Mouse (Mus musculus) myocyte (in vitro differentiated cells): ENCODE measurements around the gene Csf1. TPM values are rescaled to one million over a fixed set of nuclear protein-coding genes. Genes with fewer than 3 reads are reported as not detected.

Source experiments
- H3K27me3 ChIP-seq: one replicate; pipeline ENCODE4 v1.6.1; 2011; ENCODE audit not compliant: control insufficient read depth, insufficient read depth, insufficient read length
- H3K36me3 ChIP-seq: one replicate; pipeline ENCODE4 v1.6.1; 2011; ENCODE audit not compliant: control insufficient read depth, insufficient read depth
- H3K4me2 ChIP-seq: one replicate; pipeline ENCODE4 v1.6.1; 2011; ENCODE audit warnings: low read depth, control low read depth
- H3K4me3 ChIP-seq: one replicate; pipeline ENCODE4 v1.5.1; 2011; ENCODE audit warnings: mild to moderate bottlenecking, control low read depth, moderate library complexity
- H3K79me2 ChIP-seq: one replicate; pipeline ENCODE4 v1.6.1; 2011; ENCODE audit not compliant: control insufficient read depth, insufficient read depth
- H3ac ChIP-seq: one replicate; pipeline ENCODE4 v1.6.1; 2011; ENCODE audit not compliant: control insufficient read depth, insufficient read length
- CEBPB ChIP-seq: IDR thresholded peaks from 2 replicates; pipeline ENCODE4 v1.6.1; 2011; ENCODE audit warnings: mild to moderate bottlenecking, moderate library complexity; ENCODE audit not compliant: poor library complexity, insufficient read depth, severe bottlenecking
- E2F4 ChIP-seq: IDR thresholded peaks from one replicate; pipeline ENCODE4 v1.6.1; 2011; ENCODE audit warnings: mild to moderate bottlenecking, control low read depth, moderate library complexity; ENCODE audit not compliant: insufficient read depth
- MAX ChIP-seq: IDR thresholded peaks from one replicate; pipeline ENCODE4 v1.6.1; 2011; ENCODE audit warnings: low read depth, mild to moderate bottlenecking, control low read depth
- MYOD1 ChIP-seq, 3 experiments: IDR thresholded peaks; one replicate each; pipeline ENCODE4 v1.6.1; 2011; ENCODE audit warnings: control low read depth in 2 of 3, low read depth in 2 of 3, mild to moderate bottlenecking in 2 of 3, moderate library complexity in 1 of 3; ENCODE audit not compliant: insufficient read length in 2 of 3, control insufficient read depth in 1 of 3
- MYOG ChIP-seq, 3 experiments: IDR thresholded peaks; one replicate each; pipeline ENCODE4 v1.6.1; 2011; ENCODE audit warnings: control low read depth in 2 of 3, low read depth in 2 of 3, mild to moderate bottlenecking in 2 of 3; ENCODE audit not compliant: insufficient read length in 2 of 3, control insufficient read depth in 1 of 3, insufficient read depth in 1 of 3
- POLR2A ChIP-seq: IDR thresholded peaks from one replicate; pipeline ENCODE4 v1.6.1; 2011; ENCODE audit warnings: low read depth, mild to moderate bottlenecking, control low read depth, moderate library complexity; ENCODE audit not compliant: insufficient read length
- POLR2AphosphoS2 ChIP-seq: IDR thresholded peaks from one replicate; pipeline ENCODE4 v1.6.1; 2011; ENCODE audit warnings: low read depth, control low read depth; ENCODE audit not compliant: insufficient read length
- REST ChIP-seq: IDR thresholded peaks from one replicate; pipeline ENCODE4 v1.6.1; 2011; ENCODE audit warnings: mild to moderate bottlenecking, control low read depth, moderate library complexity; ENCODE audit not compliant: insufficient read depth, insufficient read length
- SRF ChIP-seq: IDR thresholded peaks from one replicate; pipeline ENCODE4 v1.6.1; 2011; ENCODE audit warnings: low read depth; ENCODE audit not compliant: control insufficient read depth, insufficient read length
- TCF12 ChIP-seq: IDR thresholded peaks from one replicate; pipeline ENCODE4 v1.6.1; 2011; ENCODE audit warnings: mild to moderate bottlenecking, control low read depth; ENCODE audit not compliant: poor library complexity, insufficient read depth, severe bottlenecking
- TCF3 ChIP-seq: IDR thresholded peaks from one replicate; pipeline ENCODE4 v1.6.1; 2011; ENCODE audit warnings: low read depth, control low read depth; ENCODE audit not compliant: insufficient read length
- USF1 ChIP-seq: IDR thresholded peaks from one replicate; pipeline ENCODE4 v1.6.1; 2011; ENCODE audit warnings: low read depth, mild to moderate bottlenecking, control low read depth, moderate library complexity
- polyA plus RNA-seq: library from polyadenylated mRNA; unstranded; fragments of >200 nt; fragmentation: generic; extraction: Trizol; gene quantifications from one replicate; pipeline ENCODE4 v1.2.1, GENCODE M21; 2012; ENCODE audit warnings: missing spikeins

Csf1 gene
- polyA plus RNA-seq, 1 experiment = 68.1 TPM

DNA sequence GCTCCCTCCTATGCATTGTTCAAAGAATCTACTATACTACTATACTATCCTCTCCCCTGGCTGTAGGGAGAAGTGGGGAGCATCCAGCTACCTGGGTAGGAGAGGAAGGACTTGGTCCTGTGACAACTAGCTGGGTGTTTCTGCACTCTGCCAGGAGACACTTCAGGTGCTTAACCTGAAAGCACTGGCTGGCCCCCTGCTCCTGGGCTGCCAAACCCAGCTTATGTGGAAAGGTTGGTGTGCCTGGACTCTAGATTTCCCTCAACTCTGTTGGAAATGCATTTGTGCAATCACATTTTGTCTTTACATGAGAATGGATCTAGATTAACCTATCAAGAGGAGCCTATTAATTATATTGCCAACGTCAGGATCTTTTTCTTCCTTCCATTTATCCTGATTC, 502 bp upstream of the Csf1 start:
- Histone ChIP-seq H3K27me3 (no peaks in the 10 kb centered on the region), H3K4me3 (peak overlapping the region; percentile 78), H3K36me3 (peaks cover 5% of the 10 kb centered on the region), H3ac (peak overlapping the region; percentile 57), H3K79me2 (peaks cover 34% of the 10 kb centered on the region), H3K4me2 (peak overlapping the region; percentile 72)
- TF ChIP-seq MAX (no peak), USF1 (no peak), E2F4 (no peak), SRF (no peak), MYOD1 (IDR thresholded peaks at IDR 0.05; ENCODE audit: control insufficient read depth in 1 of 3, insufficient read length in 2 of 3, low read depth in 2 of 3) (no peak), POLR2AphosphoS2 (no peak), POLR2A (no peak), TCF3 (no peak), TCF12 (no peak)

DNA sequence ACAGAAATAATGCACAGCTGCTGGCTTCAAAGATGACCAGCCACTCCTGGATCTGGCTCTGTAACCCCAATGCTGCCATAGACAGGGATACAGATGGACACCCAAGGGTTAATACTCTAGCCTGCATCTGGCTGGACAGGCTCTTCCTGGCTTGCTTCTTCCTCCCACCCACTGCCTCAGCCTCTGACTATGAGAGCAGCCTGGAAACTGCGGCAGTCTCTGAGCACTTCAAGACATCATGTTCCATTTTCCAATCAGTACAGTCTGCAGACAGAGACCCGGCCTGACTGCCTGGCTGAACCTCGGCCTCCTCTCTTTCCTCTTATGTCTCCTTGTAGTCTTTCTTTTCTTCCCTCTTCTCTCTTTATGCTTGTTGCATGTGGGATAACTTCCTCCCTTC, 1.6 kb downstream of the Csf1 start:
- Histone ChIP-seq H3ac (peak overlapping the region; percentile 57), H3K36me3 (peaks cover 21% of the 10 kb centered on the region), H3K27me3 (no peaks in the 10 kb centered on the region), H3K79me2 (peaks cover 53% of the 10 kb centered on the region), H3K4me3 (peak overlapping the region; percentile 78), H3K4me2 (peak overlapping the region; percentile 88)
- peak; percentile 54 for TF ChIP-seq POLR2A
- no peak for TF ChIP-seq USF1
- TF ChIP-seq POLR2AphosphoS2 = peak; percentile 65

DNA sequence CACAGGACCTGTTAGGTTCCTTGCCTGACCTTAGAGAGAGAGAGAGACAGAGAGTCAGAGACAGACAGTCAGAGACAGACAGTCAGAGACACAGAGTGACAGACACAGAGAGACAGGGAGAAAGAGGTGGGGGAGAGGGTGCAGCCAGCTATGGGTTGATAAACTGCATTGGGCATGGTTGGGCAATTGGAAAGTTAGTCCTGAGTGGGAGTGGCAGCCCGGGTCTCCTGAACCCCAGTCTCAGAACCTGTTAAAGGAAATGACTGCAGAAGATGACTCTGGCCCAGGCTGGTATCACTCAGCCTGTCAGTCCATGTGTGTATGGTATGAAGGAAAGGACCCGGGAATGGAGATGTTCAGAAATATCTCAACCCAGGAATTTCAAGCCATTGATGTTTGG, 2.1 kb downstream of the Csf1 start:
- Histone ChIP-seq H3ac (peak overlapping the region; percentile 57), H3K27me3 (no peaks in the 10 kb centered on the region), H3K4me2 (peak overlapping the region; percentile 88), H3K4me3 (peak overlapping the region; percentile 78), H3K79me2 (peaks cover 53% of the 10 kb centered on the region), H3K36me3 (peaks cover 26% of the 10 kb centered on the region)
- TF ChIP-seq TCF3 = no peak
- peak; percentile 37 for TF ChIP-seq POLR2AphosphoS2

DNA sequence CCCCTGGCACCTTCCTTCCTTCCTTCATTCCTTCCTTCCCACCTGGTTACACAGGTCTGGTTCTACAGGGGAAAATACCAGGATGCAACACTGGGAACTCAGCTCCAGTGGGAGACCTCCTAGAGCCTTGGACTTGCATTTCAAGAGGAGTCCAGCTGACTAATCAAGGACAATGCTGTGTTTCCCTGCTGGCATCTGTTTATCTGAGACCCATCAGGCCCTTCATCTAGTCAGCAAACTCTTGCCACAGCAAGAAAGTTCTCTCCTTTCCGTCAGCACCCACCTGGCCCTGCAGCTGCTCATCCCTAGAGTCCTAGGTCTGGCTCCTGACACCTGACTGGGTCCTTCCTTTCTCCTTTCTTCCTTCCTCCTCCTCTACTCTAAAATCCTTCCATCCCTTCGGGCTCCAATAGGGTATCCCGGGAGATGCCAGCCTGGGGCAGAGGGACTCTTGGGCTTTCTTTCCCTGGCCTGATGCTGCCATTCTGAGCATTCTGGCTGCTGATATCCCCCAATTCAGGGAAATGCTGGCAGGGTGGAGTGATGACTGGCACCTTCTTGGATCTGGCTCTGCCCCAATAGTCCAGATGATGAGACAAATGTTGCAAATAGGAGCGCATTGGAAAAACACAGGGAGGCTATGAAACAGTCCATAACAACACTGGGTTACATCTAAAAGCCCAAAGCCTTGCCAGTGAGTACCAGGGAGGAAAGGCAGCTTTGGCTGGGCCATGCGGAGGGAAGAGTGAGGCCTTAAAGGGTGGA, 2.7 kb downstream of the Csf1 start:
- H3K79me2 ChIP-seq = peaks cover 53% of the 10 kb centered on the region
- TF ChIP-seq MYOD1 (IDR thresholded peaks at IDR 0.05; ENCODE audit: control insufficient read depth in 1 of 3, insufficient read length in 2 of 3, low read depth in 2 of 3) (peak in 1 of 3 experiments; percentile 16), MAX (no peak), MYOG (IDR thresholded peaks at IDR 0.05; ENCODE audit: control insufficient read depth in 1 of 3, insufficient read depth in 1 of 3, insufficient read length in 2 of 3, low read depth in 2 of 3) (no peak)
- peak overlapping the region; percentile 88 for H3K4me2 ChIP-seq
- no peaks in the 10 kb centered on the region for H3K27me3 ChIP-seq
- peak overlapping the region; percentile 78 for H3K4me3 ChIP-seq
- H3ac ChIP-seq = no peak overlapping the region
- peaks cover 32% of the 10 kb centered on the region for H3K36me3 ChIP-seq

DNA sequence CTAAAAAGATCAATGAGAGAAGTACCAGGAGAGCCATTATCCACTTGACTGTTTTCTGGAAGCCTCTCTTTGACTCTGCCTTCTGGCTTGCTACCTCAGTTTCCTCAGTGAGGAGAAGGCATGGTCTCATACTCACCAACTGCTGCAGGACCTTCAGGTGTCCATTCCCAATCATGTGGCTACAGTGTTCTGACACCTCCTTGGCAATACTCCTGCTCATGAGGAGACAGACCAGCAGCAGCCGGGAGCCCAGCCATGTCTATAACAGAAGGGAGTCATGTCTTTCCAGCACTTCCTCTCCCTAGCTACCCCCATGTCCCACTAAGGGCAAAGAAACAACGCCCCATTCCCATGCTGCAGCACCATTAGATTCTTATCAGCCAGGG, 3.8 kb downstream of the Csf1 start:
- peaks cover 43% of the 10 kb centered on the region for H3K36me3 ChIP-seq
- H3K79me2 ChIP-seq = peaks cover 53% of the 10 kb centered on the region
- H3K27me3 ChIP-seq = no peaks in the 10 kb centered on the region
- H3ac ChIP-seq = no peak overlapping the region
- TF ChIP-seq POLR2AphosphoS2 (no peak), TCF12 (no peak)
- peak overlapping the region; percentile 78 for H3K4me3 ChIP-seq
- H3K4me2 ChIP-seq = peak overlapping the region; percentile 88

DNA sequence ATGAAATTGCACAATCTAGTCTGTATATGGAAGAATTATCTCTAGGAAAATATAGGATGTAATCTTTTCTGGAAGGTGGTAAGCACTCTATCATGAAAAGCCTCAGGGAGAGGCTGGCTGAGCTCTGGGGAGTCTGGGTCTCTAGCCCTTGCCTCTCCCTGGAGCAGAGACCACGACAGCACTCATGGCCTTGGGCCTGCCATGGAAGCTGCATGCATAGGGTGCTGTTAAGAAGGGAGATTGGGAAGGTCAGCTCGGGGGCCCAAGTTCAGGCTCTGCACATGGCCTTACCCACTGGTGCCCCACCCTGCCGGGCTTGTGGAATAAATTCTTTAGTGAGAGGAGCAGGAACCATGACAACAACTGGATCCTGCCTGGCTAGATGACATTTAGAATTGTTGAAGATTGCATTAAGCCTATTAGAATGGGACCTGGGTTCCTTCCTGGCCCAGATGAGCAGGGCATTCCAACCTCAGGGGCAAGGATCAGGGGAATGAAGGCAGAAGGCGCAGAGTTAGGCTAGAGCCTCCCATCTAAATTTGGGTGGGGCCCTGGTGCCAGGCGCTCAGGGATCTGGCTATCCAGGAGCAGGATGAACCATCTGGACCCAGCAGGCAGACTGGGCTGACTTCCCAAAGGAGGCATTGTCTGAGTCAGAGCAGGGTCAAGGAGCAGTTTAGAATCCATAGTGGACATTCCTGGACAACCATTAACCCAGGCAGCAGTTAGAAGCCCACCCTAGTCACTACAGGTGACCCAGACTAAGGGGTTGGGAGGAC, 4.4 kb downstream of the Csf1 start:
- H3K79me2 ChIP-seq = peaks cover 53% of the 10 kb centered on the region
- H3ac ChIP-seq = no peak overlapping the region
- H3K27me3 ChIP-seq = no peaks in the 10 kb centered on the region
- peak overlapping the region; percentile 88 for H3K4me2 ChIP-seq
- H3K36me3 ChIP-seq = peaks cover 46% of the 10 kb centered on the region
- H3K4me3 ChIP-seq = peak overlapping the region; percentile 78
- TF ChIP-seq TCF3 (no peak), POLR2AphosphoS2 (no peak), REST (no peak), E2F4 (no peak), MYOD1 (IDR thresholded peaks at IDR 0.05; ENCODE audit: control insufficient read depth in 1 of 3, insufficient read length in 2 of 3, low read depth in 2 of 3) (no peak), MYOG (IDR thresholded peaks at IDR 0.05; ENCODE audit: control insufficient read depth in 1 of 3, insufficient read depth in 1 of 3, insufficient read length in 2 of 3, low read depth in 2 of 3) (no peak), CEBPB (no peak), MAX (no peak), TCF12 (no peak), USF1 (no peak), POLR2A (no peak), SRF (no peak)
